Mouse (Mus musculus) ES-CJ7 (cell line): ENCODE results near the gene Mapk1ip1.

Source experiments
- DNase-seq: peaks from one replicate; pipeline ENCODE4 v3.0.0; 2011; ENCODE audit warnings: low read depth, low spot score

Gene Mapk1ip1

GRCm38 (mm10) chr7:138840594-138841021 lies 5.5 kb downstream of the Mapk1ip1 start:
- DNase-seq, result peak; percentile 80

DNA sequence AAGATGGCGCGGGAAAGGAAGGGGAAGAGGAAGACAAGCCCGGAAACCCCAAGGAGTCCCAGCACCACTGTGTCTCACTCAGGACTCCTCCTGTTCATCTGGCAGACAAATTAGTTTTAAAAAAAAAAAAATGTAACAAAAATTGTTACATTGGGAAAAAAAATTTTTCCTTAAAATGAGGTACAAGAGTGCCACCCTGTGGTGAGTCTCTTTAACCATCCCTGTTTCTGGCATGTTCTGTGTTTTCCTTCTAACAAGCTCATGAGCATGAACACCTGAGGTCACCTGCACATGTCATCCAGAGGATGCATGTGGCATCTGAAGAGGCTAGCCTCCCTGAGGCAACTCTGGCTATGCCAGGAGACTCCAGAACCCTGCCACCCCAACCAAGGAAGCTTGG lies 11.0 kb downstream of the Mapk1ip1 start:
- no peak for DNase-seq

- peak; percentile 70 for DNase-seq
Observed at GRCm38 (mm10) chr7:138827812-138828211, 18.3 kb downstream of the Mapk1ip1 start.

DNA sequence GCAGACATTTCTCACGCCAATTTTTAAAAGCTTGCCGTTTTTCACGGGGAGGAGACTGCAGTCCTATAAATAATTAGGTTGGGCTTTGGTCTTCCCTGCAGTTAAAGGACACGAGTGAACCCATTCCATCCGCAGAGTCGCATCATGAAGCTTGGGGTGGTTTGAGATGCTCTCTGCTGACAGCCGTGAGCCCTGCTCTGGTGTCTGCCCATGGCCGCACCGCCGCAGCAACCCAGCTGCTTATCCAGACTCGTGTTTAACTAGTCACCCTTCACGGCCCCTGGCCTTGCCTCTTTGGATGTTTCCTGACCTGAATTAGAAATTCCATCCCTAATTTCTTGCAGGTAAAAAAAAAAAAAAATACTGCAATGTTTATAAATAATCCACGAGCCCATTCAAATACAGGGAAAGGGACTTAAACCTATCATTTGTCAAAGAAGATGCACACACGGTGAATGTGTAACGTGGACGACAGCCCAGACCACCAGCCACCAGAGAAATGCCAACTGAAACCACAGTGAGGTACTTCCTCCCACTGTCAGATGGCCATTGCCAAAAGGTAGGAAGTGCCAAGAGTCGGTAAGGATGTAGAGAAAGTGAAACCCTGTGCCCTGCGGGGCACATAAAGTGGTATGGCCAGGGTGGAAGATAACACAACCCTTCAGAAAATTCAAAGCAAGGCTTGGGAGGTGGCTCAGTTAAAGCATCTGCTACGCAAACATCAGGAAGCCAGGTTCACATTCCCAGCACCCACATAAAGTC lies 20.9 kb downstream of the Mapk1ip1 start:
- DNase-seq, result no peak

- no peak for DNase-seq
Observed at GRCm38 (mm10) chr7:138824423-138824822, 21.6 kb downstream of the Mapk1ip1 start.

DNA sequence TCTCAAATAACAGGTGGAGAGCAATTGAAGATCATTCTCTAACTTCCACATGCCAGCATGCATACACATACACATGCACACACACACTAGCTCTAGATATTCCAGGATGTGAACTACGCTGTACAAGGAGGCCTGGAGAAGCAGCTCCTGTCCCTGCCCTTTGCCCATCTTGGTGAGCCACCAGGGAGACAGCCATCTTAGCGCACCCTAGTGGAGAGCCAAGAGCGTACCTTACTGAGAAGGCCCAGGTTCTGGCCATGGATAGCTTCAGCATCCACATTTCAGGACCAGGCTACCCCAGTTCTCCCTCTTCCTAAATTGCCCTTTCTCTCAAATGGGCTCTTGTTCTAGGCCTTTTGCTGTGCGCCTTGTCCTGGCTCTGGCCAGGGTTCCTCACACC lies 27.8 kb downstream of the Mapk1ip1 start:
- peak; percentile 34 for DNase-seq

DNA sequence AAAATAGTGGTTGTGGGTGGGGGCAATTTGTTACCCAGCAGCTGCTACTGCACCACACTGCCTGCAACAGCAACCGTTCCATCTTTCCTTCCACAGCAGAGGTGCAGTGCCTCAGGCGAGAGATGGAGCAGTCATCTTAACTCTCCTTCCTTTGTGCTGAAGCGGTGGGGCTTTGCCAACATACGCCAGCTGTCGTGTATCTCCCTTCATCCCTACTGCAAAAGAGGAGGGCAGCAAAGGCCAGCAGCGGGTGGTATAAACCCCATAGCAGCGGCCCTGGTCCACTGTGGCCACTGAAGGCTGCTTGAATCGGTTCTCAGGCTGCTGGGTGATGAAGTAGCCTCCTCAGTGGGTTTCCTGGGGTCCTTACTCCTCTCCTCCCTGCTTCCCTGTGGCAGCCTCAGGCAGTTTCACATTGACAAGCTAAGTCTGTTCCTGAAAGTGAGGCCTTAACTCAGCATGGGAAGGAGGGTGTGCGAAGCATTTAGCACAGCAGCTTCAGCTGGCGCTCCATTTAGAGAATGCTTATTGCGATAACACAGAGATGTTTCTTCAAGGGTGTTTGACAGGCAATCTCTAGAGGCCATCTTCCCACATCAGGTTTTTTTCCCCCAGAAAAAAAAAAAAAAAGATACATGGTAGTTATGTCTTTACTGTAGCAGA lies 32.7 kb downstream of the Mapk1ip1 start:
- DNase-seq, result no peak

GRCm38 (mm10) chr7:138807146-138807545 lies 38.9 kb downstream of the Mapk1ip1 start:
- peak; percentile 71 for DNase-seq

- DNase-seq, result no peak
Observed at GRCm38 (mm10) chr7:138803386-138803785, 42.7 kb downstream of the Mapk1ip1 start.

DNA sequence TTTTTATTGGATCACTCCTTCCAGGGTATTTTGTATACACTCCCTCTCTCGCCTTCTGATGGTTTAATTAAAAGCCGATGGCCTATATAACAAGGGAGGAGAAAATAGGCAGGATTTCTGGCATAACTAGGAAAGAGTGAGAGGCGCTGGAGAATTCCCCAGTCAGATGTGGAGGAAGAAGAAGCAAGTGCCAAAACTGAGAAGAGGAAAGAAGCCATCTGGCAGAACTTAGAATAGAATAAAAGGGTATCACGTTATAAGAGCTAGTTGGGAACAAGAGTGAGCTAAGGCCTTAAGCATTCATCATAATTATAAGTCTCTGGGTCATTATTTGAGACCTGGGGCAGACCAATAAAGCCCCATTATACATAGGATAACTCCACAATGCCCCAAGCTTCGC lies 58.0 kb downstream of the Mapk1ip1 start:
- no peak for DNase-seq
